Mouse (Mus musculus) adrenal gland, postnatal 0 days (tissue): ENCODE data around the gene Gm10282. TPM values are rescaled to one million over a fixed set of nuclear protein-coding genes. Genes with fewer than 3 reads are reported as not detected.

Experiments
- polyA plus RNA-seq: library from polyadenylated mRNA; unstranded; fragments of >200 nt; fragmentation: Nextera tagmentation; extraction: Ambion mirVana; gene quantifications from 2 replicates; pipeline ENCODE4 v1.2.1, GENCODE M21; 2015

Gm10282 gene
- 11.5 and 11.9 TPM in 2 replicates for polyA plus RNA-seq

DNA sequence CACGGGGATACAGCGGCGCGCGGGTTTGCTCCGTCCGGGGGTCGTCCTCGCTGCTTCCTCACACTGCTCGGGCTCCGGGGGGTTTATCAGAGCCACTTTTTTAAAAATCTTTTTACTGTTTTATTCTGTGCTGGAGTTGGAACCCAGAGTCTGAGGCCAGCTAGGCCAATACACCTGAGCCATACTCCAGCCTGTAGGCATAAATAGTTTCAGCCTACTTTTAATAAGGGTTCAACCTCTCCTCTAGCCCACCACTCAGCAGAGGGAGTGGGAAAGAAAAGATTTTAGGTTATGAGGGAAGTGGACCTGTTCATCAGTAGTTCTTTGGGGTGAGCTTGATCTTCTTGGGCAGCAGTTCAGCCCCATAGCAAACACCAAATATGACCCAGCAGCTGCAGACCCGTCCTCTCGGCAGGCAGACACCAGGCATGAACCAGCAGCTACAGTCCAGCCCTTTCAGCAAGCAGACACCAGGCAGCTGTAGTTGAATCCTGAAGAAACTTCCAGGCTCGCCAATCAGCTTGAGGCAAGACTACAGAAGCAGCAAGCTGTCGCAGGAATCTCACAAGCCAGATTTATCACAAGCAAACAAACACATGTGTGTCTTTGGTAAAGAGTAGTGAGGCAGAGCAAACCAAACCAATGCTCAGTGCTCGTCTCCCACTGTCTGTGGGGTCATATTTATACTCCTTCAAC, at the start of gene Gm10282:
Gene Gm10282 (minus strand): TSS at position 51 of the 696 bp plus-strand sequence.

DNA sequence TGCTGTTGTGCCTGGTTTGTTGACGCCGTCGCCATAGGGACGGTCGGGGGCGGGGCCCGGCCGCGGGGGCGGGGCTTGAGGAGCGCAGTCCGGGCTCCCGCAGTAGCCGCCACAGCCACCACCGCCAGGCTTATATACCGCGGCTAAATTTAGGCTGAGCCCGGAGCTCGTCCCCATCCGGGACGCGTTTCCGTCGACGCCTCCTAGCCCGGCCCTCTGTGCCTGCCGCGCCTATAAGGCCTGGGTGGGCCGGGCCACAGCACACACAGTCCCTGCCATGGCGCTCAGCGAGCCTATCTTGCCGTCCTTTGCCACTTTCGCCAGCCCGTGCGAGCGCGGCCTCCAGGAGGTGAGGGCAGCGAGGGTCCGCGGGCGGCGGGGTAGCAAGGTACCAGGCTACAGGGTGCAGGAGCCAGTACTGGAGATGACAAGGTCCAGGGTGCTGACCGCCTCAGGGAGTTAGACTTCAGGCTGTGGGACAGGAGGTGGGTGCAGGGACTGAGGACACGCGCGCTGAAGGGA, 13.8 kb upstream of the Gm10282 start, which contains the start of gene Klf2:
Gene Klf2 (plus strand): TSS at position 233 of the 522 bp plus-strand sequence.

Other genes starting within 250 kb of the Gm10282 start
- gene Olfr373, start 222.1 kb downstream of the Gm10282 start, polyA plus RNA-seq = not detected in 2 replicates
- gene Olfr374, start 198.2 kb downstream of the Gm10282 start, polyA plus RNA-seq = 0.03 TPM in 1 of 2 replicates, not detected in the other
- gene Tpm4, start 170.3 kb downstream of the Gm10282 start, polyA plus RNA-seq = 309 and 335 TPM in 2 replicates
- gene Rab8a, start 144.1 kb downstream of the Gm10282 start, polyA plus RNA-seq = 75.7 and 78.6 TPM in 2 replicates
- gene Hsh2d, start 115.6 kb downstream of the Gm10282 start, polyA plus RNA-seq = 0.17 and 0.26 TPM in 2 replicates
- gene Cib3, start 92.4 kb downstream of the Gm10282 start, polyA plus RNA-seq = 0.17 and 0.25 TPM in 2 replicates
- not detected in 2 replicates for gene Gm11034, start 91.6 kb downstream of the Gm10282 start, polyA plus RNA-seq
- 81.4 and 84.4 TPM in 2 replicates for gene Fam32a, start 85.5 kb downstream of the Gm10282 start, polyA plus RNA-seq
- 77.1 and 78.9 TPM in 2 replicates for gene Ap1m1, start 65.2 kb downstream of the Gm10282 start, polyA plus RNA-seq
- gene Klf2, start 13.8 kb upstream of the Gm10282 start, polyA plus RNA-seq = 23.2 and 28.6 TPM in 2 replicates
- 18.9 and 24.4 TPM in 2 replicates for gene Eps15l1, start 116.2 kb upstream of the Gm10282 start, polyA plus RNA-seq
- gene Calr3, start 138.6 kb upstream of the Gm10282 start, polyA plus RNA-seq = 3.6 and 5.1 TPM in 2 replicates
- gene 1700030K09Rik, start 138.6 kb upstream of the Gm10282 start, polyA plus RNA-seq = 8.9 and 9.4 TPM in 2 replicates
- gene Cherp, start 170.0 kb upstream of the Gm10282 start, polyA plus RNA-seq = 29.3 and 30.1 TPM in 2 replicates
- 7.9 and 9.8 TPM in 2 replicates for gene Slc35e1, start 187.4 kb upstream of the Gm10282 start, polyA plus RNA-seq
- 7.4 and 11.5 TPM in 2 replicates for gene Med26, start 243.0 kb upstream of the Gm10282 start, polyA plus RNA-seq